Mouse (Mus musculus) liver, embryonic 13.5 days (tissue): ENCODE data around the gene Arhgap6. TPM values are rescaled to one million over a fixed set of nuclear protein-coding genes. Genes with fewer than 3 reads are reported as not detected.

Source experiments
- ATAC-seq: fragments of 200-750 bp; cut with Nextera tagmentation; 2 replicates; pipeline ENCODE4 v1.8.0; 2017; ENCODE audit warnings: low read depth, mild to moderate bottlenecking, moderate number of reproducible peaks, moderate library complexity
- DNase-seq: peaks from one replicate; pipeline ENCODE4 v3.0.0; 2022
- H3K27ac ChIP-seq: fragments of 300-500 bp; sonication (generic); 2 replicates; pipeline ENCODE4 v1.5.1; 2015; ENCODE audit warnings: moderate library complexity, mild to moderate bottlenecking, inconsistent platforms
- H3K27me3 ChIP-seq: fragments of 300-500 bp; sonication (generic); 2 replicates; pipeline ENCODE4 v1.6.1; 2015; ENCODE audit warnings: mild to moderate bottlenecking, inconsistent platforms
- H3K36me3 ChIP-seq: fragments of 300-500 bp; sonication (generic); 2 replicates; pipeline ENCODE4 v1.6.1; 2015; ENCODE audit warnings: mild to moderate bottlenecking, inconsistent platforms
- H3K4me1 ChIP-seq: fragments of 300-500 bp; sonication (generic); replicated peaks from 2 replicates; pipeline ENCODE4 v1.6.1; 2015; ENCODE audit warnings: inconsistent platforms
- H3K4me2 ChIP-seq: fragments of 300-500 bp; sonication (generic); 2 replicates; pipeline ENCODE4 v1.6.1; 2015; ENCODE audit warnings: inconsistent platforms, mild to moderate bottlenecking, moderate library complexity
- H3K4me3 ChIP-seq: fragments of 300-500 bp; sonication (generic); replicated peaks from 2 replicates; pipeline ENCODE4 v1.5.1; 2015; ENCODE audit warnings: mild to moderate bottlenecking, inconsistent platforms
- H3K9ac ChIP-seq: fragments of 300-500 bp; sonication (generic); 2 replicates; pipeline ENCODE4 v1.6.1; 2015; ENCODE audit warnings: mild to moderate bottlenecking, inconsistent platforms
- H3K9me3 ChIP-seq: fragments of 300-500 bp; sonication (generic); replicated peaks from 2 replicates; pipeline ENCODE4 v1.6.1; 2016; ENCODE audit warnings: inconsistent platforms
- WGBS: fragments of 180-500 bp; shearing (Covaris S2); methylation state at CpG from one replicate; pipeline ENCODE4 v1.1.7; 2015; ENCODE audit not compliant: insufficient replicate concordance; 5-methylcytosine and 5-hydroxymethylcytosine counted together
- polyA plus RNA-seq: library from polyadenylated mRNA; unstranded; fragments of >200 nt; fragmentation: Nextera tagmentation; extraction: Ambion mirVana; gene quantifications from 2 replicates; pipeline ENCODE4 v1.2.1, GENCODE M21; 2015

Arhgap6 gene
- polyA plus RNA-seq, 1 experiment from 2014 or later: 2.7 TPM

DNA sequence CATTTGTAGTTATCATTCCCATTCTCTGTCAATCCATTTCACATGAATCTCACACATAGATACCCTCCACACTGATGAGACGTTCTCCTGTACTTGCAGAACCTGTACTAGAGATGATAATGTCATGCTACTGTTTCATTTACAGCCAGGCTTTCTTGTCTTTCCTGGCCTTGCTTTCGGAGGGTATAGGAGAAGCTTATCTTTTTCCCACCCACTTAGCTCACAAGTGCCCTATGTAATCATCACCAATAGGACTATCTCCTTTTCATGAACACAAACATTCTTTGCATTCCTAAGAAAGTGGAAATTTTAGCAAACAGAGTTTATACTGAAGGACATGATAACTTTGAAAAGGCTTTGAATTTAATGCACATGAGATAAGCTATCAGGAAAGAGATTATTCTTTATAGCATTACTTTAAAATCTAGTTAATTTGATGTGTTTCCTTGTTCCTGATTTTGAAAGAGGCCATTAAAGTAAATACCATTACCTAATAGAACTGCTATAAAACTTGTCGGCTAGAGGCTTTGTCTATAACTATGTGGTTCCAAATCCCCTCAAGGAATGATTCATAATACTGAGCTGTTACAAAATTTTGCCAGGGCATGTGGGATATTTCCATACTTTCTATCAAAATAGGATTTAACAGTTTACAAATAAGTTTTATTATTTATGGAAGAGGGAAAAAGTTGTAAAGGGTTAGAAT is 427.6 kb downstream of the Arhgap6 start:
- ATAC-seq: no peak
- Histone ChIP-seq H3K4me3 (no peak overlapping the region), H3K9ac (no peak overlapping the region), H3K4me2 (no peak overlapping the region), H3K4me1 (no peaks in the 10 kb centered on the region), H3K9me3 (no peaks in the 10 kb centered on the region), H3K27ac (no peak overlapping the region), H3K27me3 (no peaks in the 10 kb centered on the region), H3K36me3 (no peaks in the 10 kb centered on the region)
- no peak for DNase-seq
- WGBS: 47% methylated on average over 3 of the region's 3 CpGs

DNA sequence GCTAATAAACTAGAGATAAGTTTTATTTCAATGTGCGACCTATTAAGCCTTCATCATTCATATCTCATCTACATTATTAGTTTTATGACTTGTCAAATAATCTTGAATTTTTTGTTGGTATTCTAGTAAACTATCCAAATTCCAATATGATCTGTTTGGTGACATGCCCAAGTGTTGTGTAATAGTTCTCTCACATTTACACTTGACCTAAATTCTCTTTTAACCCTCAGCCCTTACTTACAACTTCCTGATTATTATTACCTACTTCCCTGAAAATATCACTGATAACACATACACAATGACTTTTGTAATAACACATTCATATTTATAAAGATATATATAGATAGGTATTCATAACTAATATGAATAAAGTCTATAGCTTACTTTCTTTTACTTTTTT is 461.0 kb downstream of the Arhgap6 start:
- Histone ChIP-seq H3K27me3 (no peaks in the 10 kb centered on the region), H3K4me3 (no peak overlapping the region), H3K4me2 (no peak overlapping the region), H3K36me3 (no peaks in the 10 kb centered on the region), H3K9ac (no peak overlapping the region), H3K9me3 (no peaks in the 10 kb centered on the region), H3K27ac (no peak overlapping the region), H3K4me1 (no peaks in the 10 kb centered on the region)
- WGBS: 80% methylated on average over 1 of the region's 1 CpGs
- no peak for DNase-seq
- ATAC-seq: no peak

DNA sequence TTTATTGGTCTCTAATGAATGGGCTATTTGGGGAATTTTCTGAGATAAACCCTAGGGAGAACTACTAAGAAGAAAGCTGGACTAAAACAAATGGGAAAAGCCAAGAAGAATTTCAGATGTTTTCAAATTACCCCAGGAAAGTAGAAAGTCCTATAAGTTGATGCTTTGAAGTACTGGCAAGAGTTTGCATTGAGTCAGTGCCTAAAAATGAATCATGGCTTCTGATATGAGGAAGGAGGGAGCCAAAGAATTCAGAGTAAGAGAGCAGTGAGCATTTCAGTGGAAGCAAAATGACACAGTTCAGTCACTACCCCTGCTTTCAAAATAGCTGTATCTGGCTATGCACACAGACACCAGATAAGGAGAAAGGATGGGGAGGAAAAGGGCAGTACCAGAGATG is 461.8 kb downstream of the Arhgap6 start:
- Histone ChIP-seq H3K27me3 (no peaks in the 10 kb centered on the region), H3K9ac (no peak overlapping the region), H3K4me1 (no peaks in the 10 kb centered on the region), H3K4me3 (no peak overlapping the region), H3K4me2 (no peak overlapping the region), H3K36me3 (no peaks in the 10 kb centered on the region), H3K27ac (no peak overlapping the region), H3K9me3 (no peaks in the 10 kb centered on the region)
- DNase-seq (no peak), ATAC-seq (no peak)

DNA sequence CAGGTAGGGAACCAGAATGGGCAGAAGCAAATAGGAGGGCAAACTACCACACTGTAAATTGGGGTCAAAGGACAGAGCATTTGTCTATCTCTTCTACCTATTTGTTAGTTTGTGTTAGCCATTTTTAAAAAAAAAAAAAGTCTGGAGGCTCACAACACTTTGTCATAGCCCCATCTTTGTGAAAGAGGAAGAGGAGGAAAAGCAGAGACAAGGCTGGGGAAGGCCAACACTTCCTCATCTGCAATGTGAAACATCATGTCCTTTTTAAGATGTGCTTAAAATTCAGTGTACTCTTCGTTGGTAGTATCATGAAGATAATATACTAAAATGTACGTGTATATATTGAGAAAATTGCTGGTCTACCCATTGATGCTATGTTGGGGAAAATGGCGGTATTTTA is 466.1 kb downstream of the Arhgap6 start:
- 55% methylated on average over 3 of the region's 3 CpGs for WGBS
- Histone ChIP-seq H3K27me3 (no peaks in the 10 kb centered on the region), H3K4me2 (no peak overlapping the region), H3K9me3 (no peaks in the 10 kb centered on the region), H3K4me3 (no peak overlapping the region), H3K4me1 (no peaks in the 10 kb centered on the region), H3K9ac (no peak overlapping the region), H3K27ac (no peak overlapping the region), H3K36me3 (no peaks in the 10 kb centered on the region)
- ATAC-seq (no peak), DNase-seq (no peak)

DNA sequence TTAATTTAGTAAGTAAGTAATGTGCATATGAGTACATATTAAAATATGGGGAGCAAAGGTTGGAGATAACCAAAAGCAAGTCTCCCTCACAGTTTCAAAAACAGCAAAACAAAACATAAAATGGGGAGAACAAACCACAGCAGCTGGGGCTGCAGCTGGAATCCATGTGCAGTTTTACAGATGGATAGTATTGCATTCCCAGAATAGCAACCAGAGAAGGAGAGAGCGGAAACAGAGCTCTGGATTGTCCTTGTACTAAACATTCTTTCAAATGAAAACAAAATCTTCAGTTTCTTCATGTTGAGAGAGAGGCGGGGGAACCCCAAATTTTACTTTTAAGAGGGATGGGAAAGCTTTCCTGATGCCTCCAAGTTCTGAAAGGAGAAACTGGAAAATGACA is 467.3 kb downstream of the Arhgap6 start:
- H3K27ac ChIP-seq: no peak overlapping the region
- no peak for ATAC-seq
- no peaks in the 10 kb centered on the region for H3K4me1 ChIP-seq
- no peak overlapping the region for H3K9ac ChIP-seq
- H3K36me3 ChIP-seq: no peaks in the 10 kb centered on the region
- no peaks in the 10 kb centered on the region for H3K27me3 ChIP-seq
- DNase-seq: no peak
- WGBS: 78% methylated on average over 2 of the region's 2 CpGs
- no peak overlapping the region for H3K4me3 ChIP-seq
- H3K4me2 ChIP-seq: no peak overlapping the region
- H3K9me3 ChIP-seq: no peaks in the 10 kb centered on the region

DNA sequence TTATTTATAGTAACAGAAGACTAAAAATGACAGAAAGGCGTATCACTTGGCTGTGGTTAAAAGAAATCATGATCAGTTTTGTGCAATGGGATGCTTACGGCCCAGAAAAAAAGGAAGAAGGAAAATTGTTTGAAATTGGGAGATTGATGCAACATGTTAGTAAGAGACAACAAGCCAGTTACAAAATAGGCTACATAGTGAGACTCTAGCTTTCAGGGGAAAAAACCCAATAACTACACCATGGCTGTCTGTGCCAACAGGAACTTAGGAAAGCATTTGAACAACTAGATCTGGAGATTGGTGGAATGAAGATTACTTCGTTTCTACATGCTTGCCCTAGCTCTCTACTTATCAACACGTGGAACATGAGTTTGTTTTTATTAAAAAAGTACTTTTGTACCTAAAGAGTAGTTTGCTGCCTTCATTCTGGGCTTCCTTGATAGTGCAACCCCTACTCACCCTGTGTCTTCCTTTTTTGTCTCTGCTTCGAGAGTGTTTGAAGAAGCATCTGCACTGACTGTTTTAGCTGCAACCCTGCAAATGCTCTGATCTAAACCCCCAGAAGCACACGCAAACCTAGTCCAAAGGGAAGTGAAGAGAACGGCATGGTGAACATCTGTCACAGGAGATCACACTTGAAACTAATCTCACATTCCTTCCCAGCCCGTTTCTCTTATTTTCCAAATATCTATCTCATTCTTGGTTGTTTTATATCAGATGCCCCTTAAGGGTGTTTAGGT is 468.7 kb downstream of the Arhgap6 start:
- Histone ChIP-seq H3K27me3 (no peaks in the 10 kb centered on the region), H3K4me3 (no peak overlapping the region), H3K36me3 (no peaks in the 10 kb centered on the region), H3K9me3 (no peaks in the 10 kb centered on the region), H3K4me1 (no peaks in the 10 kb centered on the region), H3K4me2 (no peak overlapping the region), H3K27ac (no peak overlapping the region), H3K9ac (no peak overlapping the region)
- ATAC-seq (no peak), DNase-seq (no peak)
- WGBS: 59% methylated on average over 8 of the region's 8 CpGs

DNA sequence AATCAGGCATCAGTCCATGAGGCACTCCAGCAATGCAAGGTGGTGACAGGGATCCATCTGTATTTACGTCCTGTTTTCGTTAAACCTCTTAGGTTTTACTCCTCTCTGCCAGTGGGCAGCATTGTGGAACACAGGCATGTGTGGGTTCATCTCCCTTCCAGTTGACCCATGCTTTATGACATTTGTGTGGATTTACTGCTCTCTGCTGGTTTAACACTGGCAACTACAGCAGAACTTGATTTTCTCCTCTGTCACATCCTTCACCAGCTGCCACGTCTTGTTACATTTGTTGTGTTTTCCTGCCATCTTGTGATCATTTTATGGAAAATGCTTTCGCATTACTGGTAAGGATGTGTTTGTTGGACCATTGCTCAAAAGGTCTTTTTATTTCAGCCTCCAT is 504.7 kb downstream of the Arhgap6 start:
- Histone ChIP-seq H3K27me3 (no peaks in the 10 kb centered on the region), H3K9me3 (no peaks in the 10 kb centered on the region), H3K4me3 (no peak overlapping the region), H3K27ac (no peak overlapping the region), H3K4me1 (no peaks in the 10 kb centered on the region), H3K36me3 (no peaks in the 10 kb centered on the region), H3K4me2 (no peak overlapping the region), H3K9ac (no peak overlapping the region)
- WGBS: 67% methylated on average over 4 of the region's 4 CpGs
- DNase-seq (no peak), ATAC-seq (no peak)

DNA sequence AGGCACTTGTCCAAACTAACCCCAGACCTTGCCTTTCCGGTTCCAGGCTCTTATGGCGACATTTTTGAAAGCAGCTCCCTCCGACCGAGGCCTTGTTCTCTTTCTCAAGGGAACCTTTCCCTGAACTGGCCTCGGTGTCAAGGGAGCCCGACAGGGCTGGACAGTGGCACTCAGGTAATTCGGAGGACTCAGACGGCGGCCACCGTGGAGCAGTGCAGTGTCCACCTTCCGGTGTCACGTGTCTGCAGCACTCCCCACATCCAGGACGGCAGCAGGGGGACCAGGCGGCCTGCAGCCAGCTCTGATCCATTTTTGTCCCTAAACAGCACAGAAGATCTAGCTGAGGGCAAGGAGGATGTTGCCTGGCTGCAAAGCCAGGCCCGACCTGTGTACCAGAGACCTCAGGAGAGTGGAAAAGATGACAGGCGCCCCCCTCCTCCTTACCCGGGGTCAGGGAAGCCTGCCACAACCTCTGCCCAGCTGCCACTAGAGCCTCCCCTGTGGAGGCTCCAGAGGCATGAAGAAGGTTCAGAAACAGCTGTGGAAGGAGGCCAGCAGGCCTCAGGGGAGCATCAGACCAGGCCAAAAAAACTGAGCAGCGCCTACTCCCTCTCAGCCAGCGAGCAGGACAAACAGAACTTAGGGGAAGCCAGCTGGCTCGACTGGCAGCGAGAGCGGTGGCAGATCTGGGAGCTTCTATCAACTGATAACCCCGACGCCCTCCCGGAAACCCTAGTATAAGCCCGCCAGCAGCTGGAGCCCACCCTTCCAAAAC is 507.6 kb downstream of the Arhgap6 start:
- 67% methylated on average over 26 of the region's 26 CpGs for WGBS
- H3K4me1 ChIP-seq: no peaks in the 10 kb centered on the region
- H3K36me3 ChIP-seq: no peaks in the 10 kb centered on the region
- H3K27me3 ChIP-seq: no peaks in the 10 kb centered on the region
- no peak overlapping the region for H3K4me3 ChIP-seq
- DNase-seq (no peak), ATAC-seq (no peak)
- no peaks in the 10 kb centered on the region for H3K9me3 ChIP-seq
- no peak overlapping the region for H3K4me2 ChIP-seq
- H3K27ac ChIP-seq: no peak overlapping the region
- no peak overlapping the region for H3K9ac ChIP-seq

DNA sequence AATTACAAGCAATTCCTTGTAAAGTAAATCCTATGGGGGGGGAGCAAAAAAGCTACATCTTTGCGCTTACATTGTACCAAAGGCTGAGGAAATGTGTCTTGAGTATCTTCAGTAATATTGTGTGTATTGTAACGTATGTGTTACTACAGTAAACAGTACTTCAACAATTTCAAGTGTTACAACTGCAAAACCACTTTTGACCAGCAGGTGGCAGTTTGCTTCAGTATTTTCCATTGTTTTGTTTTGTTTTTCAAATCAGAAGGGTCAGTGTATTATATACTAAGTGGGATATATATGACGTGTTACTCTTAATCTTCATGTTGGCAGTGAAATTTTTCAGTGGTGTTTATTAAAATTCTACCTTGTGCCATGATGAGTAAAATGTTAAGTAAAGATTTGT is 509.0 kb downstream of the Arhgap6 start:
- no peak overlapping the region for H3K4me2 ChIP-seq
- DNase-seq (no peak), ATAC-seq (no peak)
- no peaks in the 10 kb centered on the region for H3K27me3 ChIP-seq
- 41% methylated on average over 3 of the region's 3 CpGs for WGBS
- no peak overlapping the region for H3K4me3 ChIP-seq
- no peaks in the 10 kb centered on the region for H3K9me3 ChIP-seq
- no peak overlapping the region for H3K27ac ChIP-seq
- H3K36me3 ChIP-seq: no peaks in the 10 kb centered on the region
- H3K9ac ChIP-seq: no peak overlapping the region
- H3K4me1 ChIP-seq: no peaks in the 10 kb centered on the region

DNA sequence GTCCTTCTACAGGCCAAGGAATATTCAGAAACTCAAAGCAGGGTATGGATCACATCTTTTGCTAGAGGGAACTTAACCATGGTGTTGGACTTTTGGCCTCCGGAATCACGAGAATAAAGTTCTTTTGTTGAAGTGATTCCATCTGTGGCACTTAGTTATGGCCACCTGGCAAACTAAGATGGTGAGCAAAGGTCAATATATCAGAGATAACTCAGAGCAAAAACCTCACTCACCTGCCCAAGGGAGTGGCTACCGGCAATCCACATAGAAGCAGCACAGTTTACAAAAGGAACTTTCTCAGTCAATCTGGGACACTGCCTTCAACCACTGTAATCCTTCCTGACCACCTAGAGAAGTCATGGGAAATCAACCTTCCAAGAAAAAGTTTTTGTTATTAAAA is 513.7 kb downstream of the Arhgap6 start:
- H3K9ac ChIP-seq: no peak overlapping the region
- H3K36me3 ChIP-seq: peaks cover 9% of the 10 kb centered on the region
- H3K9me3 ChIP-seq: no peaks in the 10 kb centered on the region
- H3K27me3 ChIP-seq: no peaks in the 10 kb centered on the region
- H3K4me3 ChIP-seq: no peak overlapping the region
- H3K4me2 ChIP-seq: no peak overlapping the region
- H3K27ac ChIP-seq: no peak overlapping the region
- ATAC-seq (no peak), DNase-seq (no peak)
- H3K4me1 ChIP-seq: no peaks in the 10 kb centered on the region
- WGBS: 80% methylated on average over 3 of the region's 3 CpGs

DNA sequence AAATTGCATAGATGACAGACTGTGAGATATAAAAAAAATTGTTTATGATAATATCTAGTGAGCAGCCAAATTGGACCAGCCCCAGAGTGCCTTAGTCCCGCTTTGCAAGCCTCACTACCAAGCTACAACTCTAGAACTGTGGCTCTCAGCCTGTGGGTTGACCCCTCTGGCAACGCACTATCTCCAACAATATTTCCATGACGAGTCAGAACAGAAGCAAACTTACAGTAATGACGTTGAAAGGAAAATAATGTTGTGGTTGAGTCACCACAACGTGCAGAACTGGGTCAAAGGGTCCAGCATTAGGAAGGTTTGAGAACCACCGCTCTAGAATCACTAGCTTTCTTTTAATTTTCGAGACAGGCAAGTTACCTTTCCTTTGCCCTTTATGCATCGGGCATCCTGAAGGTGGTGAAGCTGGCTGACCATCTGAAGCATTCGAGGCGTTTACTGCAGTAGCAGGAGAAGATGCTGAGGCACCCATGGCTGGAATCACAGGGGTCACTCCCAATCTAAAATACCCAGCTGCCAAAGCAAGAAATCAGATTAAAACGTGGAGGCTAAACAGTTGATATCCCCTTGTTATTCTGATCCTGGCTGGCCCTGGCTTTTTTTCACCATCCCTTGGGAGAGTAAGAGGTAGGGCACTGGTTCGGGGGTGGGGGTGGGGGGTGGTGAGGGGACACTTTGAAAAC is 524.3 kb downstream of the Arhgap6 start:
- DNase-seq (no peak), ATAC-seq (no peak)
- H3K9ac ChIP-seq: peak overlapping the region; percentile 80
- no peaks in the 10 kb centered on the region for H3K9me3 ChIP-seq
- H3K36me3 ChIP-seq: peaks cover 11% of the 10 kb centered on the region; the same call in 1 of the 2 replicates
- H3K4me1 ChIP-seq: peaks cover 13% of the 10 kb centered on the region
- H3K27ac ChIP-seq: peak overlapping the region; percentile 83
- H3K4me2 ChIP-seq: peak overlapping the region; percentile 69
- WGBS: 36% methylated on average over 12 of the region's 12 CpGs
- peak overlapping the region; percentile 71 for H3K4me3 ChIP-seq
- H3K27me3 ChIP-seq: no peaks in the 10 kb centered on the region
